Mouse (Mus musculus): ENCODE data around the gene Tmed10.

Tmed10 gene

GRCm38 (mm10) chr12:85374561-85375272, at the start of gene Tmed10:
Tmed10 (minus strand) TSS chr12:85374847.
- POLR2A ChIA-PET, result interaction anchor here in 3 of 4 experiments (0.6 to 4.4 kb wide), 20 partner anchors 13 to 331 kb away, joined by 3 to 17 read pairs (median 3); partner anchors contain the start of gene Fos (in 1 of the 3)
- CTCF ChIA-PET, result interaction anchor here in 2 of 4 experiments (0.5 to 1.0 kb wide), 2 partner anchors 35 to 46 kb away, joined by 3 to 4 read pairs; partner anchors contain the start of gene Nek9 (in 1 of the 2)

GRCm38 (mm10) chr12:85423236-85423635, 48.6 kb upstream of the Tmed10 start:
- ChIA-PET CTCF (interaction anchor here in 2 of 4 experiments (0.6 to 1.3 kb wide), 4 partner anchors 11 to 118 kb away, joined by 3 to 4 read pairs (median 3); partner anchors contain the start of gene Nek9 (in 1 of the 2)), POLR2A (interaction anchor here in 2 of 4 experiments (0.6 to 2.1 kb wide), 6 partner anchors 14 to 63 kb away, joined by 3 to 15 read pairs (median 4); partner anchors contain the start of gene Fos (in 1 of the 2))

DNA sequence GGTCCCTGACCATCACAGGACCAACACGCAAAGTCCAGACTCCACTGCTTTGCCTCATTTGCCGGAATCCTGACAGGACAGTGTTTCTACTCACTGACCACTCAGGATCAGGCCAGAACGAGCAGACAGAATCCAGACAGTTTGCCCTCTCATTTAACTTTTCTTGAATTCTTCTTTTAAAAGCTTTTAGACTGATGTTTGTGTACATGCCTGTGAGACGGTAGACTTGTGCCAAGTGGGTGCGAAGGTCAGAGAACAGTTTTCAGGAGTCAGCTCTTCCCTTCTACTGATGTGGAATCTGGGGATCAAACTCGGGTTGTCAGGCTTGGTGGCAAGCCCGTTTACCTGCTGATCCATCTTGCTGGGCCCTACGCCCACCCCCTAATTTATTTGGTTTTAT, 47.9 kb upstream of the Tmed10 start:
- POLR2A ChIA-PET, result interaction anchor here in 2 of 4 experiments (0.6 to 2.1 kb wide), 3 partner anchors 34 to 52 kb away, joined by 3 to 15 read pairs (median 3); partner anchors contain the start of gene Fos (in 1 of the 2)
- CTCF ChIA-PET, result interaction anchor here in 1 of 4 experiments (1.0 kb wide), 1 partner anchor 12 kb away, joined by 3 read pairs; no protein-coding TSS in a partner anchor

DNA sequence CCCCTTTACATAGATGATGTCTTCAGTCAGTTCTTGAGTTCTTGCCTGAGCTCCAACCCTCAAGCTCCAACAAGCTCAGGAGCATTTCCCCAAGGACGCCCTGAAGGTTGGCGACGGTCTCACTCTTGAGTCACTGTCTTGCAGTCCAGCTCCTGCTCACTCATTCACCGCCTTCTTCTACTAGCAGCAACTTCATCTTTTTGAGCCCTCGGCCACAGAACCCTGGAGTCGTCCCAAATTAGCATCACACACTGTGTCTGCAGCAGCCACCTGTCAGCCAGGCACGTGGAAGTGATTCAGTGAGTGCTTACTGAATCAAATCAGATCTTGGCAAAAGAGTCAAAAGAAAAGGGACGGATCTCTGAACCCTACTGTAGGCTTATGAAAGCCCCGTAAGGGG, 46.3 kb upstream of the Tmed10 start:
- ChIA-PET CTCF (interaction anchor here in 2 of 4 experiments (0.7 kb wide), 2 partner anchors 46 to 445 kb away, joined by 4 to 9 read pairs; partner anchors contain the start of gene Tmed10 (in 1 of the 2)), POLR2A (interaction anchor here in 2 of 4 experiments (0.7 to 3.2 kb wide), 3 partner anchors 9 to 24 kb away, joined by 3 to 9 read pairs (median 4); no protein-coding TSS in a partner anchor)

GRCm38 (mm10) chr12:85417845-85418244, 43.2 kb upstream of the Tmed10 start:
- CTCF ChIA-PET, result interaction anchor here in 1 of 4 experiments (0.6 kb wide), 1 partner anchor 37 kb away, joined by 5 read pairs; no protein-coding TSS in a partner anchor
- POLR2A ChIA-PET, result interaction anchor here in 2 of 4 experiments (1.0 to 2.0 kb wide), 7 partner anchors 8 to 130 kb away, joined by 3 to 5 read pairs (median 3); partner anchors contain the start of genes Acyp1 (in 1 of the 2) and Zc2hc1c (in 1 of the 2)

- CTCF ChIA-PET, result no interaction called here
- POLR2A ChIA-PET, result interaction anchor here in 3 of 4 experiments (0.8 to 2.0 kb wide), 7 partner anchors 9 to 77 kb away, joined by 3 to 11 read pairs (median 4); partner anchors contain the start of genes Fos (in 2 of the 3) and Nek9 (in 1 of the 3)
Measured at GRCm38 (mm10) chr12:85416298-85416697, 41.7 kb upstream of the Tmed10 start.

- ChIA-PET POLR2A (interaction anchor here in 3 of 4 experiments (0.9 to 2.0 kb wide), 7 partner anchors 10 to 77 kb away, joined by 3 to 11 read pairs (median 4); partner anchors contain the start of genes Fos (in 2 of the 3) and Nek9 (in 1 of the 3)), CTCF (no interaction called here)
Measured at GRCm38 (mm10) chr12:85415876-85416275, 41.2 kb upstream of the Tmed10 start.

DNA sequence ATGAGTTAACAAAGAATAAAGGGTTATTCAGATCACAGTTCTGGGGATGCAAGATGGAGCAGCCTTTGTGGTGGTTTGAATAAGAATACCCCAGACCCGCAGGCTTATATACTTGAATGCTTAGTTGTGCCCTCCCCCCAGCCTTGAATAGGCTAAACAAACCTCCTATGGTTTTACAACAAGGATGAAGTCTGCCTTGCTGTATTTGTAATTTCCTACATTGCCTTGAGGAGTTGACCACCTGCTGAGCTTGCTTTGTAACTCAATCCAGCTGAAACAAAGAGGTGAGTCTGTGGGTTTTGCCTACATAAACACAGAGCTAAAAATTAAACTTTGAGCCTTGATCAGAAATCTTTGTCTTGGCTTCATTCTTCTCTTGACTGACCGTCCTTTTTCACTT, 36.5 kb upstream of the Tmed10 start:
- CTCF ChIA-PET, result no interaction called here
- POLR2A ChIA-PET, result interaction anchor here in 3 of 4 experiments (0.6 to 3.4 kb wide), 6 partner anchors 14 to 1137 kb away, joined by 3 to 11 read pairs (median 3); partner anchors contain the start of gene Tmed10 (in 1 of the 3)

- ChIA-PET POLR2A (interaction anchor here in 3 of 4 experiments (0.7 to 3.5 kb wide), 9 partner anchors 10 to 94 kb away, joined by 3 to 18 read pairs (median 4); partner anchors contain the start of genes Fos (in 1 of the 3) and Nek9 (in 1 of the 3)), CTCF (interaction anchor here in 2 of 4 experiments (0.6 to 0.7 kb wide), 3 partner anchors 94 to 1237 kb away, joined by 4 to 5 read pairs (median 4); no protein-coding TSS in a partner anchor)
Measured at GRCm38 (mm10) chr12:85397960-85398272, 23.3 kb upstream of the Tmed10 start.

DNA sequence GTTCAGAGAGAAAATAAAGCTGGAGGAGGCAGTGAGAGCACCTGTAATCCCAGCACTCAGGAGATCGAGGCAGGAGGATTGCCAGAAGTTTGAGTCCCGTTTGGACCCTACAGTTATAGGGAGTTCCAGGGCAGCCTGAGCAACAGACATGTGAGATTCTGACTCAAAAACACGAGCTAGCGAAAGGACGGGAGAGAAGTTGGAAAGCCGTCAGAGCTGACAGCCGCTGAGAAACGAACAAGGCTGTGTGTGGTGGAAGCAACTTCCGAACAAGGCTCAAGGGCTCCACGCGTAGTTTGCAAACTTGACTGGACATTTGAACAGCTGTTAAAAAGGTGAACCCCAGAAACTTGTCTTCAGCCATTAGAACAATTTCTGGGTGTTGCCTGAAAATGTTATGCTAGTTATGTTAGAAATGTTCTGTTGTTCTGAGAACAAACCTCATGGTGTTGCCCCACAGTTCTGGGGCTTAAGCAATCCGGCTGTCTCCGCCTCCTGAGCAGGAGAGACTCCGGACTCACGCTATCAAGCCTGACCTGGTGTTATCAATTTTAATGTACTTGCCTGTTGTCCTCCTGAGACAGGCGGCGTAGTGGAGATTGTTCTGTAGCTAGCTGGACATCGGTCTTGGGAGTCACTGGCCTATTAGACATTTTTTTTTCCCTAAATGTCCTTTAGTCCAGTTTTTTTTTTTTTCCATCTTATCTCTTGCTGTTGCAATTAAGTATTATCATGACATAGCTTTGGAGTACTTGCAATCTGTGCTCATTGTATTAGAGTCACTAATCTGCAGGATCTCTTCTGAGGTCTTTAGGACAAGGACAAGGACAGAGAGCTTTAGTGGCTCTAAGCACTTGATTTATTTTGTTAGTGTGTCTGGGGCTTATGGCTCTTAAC, 22.7 kb upstream of the Tmed10 start:
- ChIA-PET POLR2A (interaction anchor here in 3 of 4 experiments (0.6 to 3.5 kb wide), 19 partner anchors 9 to 1044 kb away, joined by 3 to 18 read pairs (median 4); partner anchors contain the start of genes Nek9 (in 2 of the 3) and Fos (in 1 of the 3)), CTCF (interaction anchor here in 2 of 4 experiments (0.6 to 0.7 kb wide), 3 partner anchors 95 to 1236 kb away, joined by 4 to 5 read pairs (median 4); no protein-coding TSS in a partner anchor)

DNA sequence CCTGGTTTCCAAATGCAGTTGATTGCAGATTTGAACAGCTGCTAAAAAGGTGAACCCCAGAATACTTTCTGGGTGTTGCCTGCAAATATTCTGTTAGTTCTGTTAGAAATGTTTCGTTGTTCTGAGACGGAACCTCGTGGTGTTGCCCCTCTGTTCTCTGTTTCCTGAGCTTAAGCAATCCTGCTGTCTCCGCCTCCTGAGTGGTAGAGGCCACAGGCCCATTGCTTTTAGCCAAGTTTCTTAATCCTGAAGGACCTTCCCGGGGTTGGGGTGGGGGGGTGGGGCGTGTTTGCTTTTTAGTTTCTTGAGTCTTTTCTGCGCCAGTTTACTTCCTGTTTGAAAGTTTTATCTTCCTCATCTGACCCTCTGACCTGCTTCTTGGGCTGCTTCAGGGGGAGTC, 19.3 kb upstream of the Tmed10 start:
- POLR2A ChIA-PET, result interaction anchor here in 3 of 4 experiments (0.6 to 1.8 kb wide), 12 partner anchors 21 to 92 kb away, joined by 3 to 8 read pairs (median 4); partner anchors contain the start of gene Fos (in 1 of the 3)
- CTCF ChIA-PET, result interaction anchor here in 2 of 4 experiments (0.7 to 1.2 kb wide), 2 partner anchors 13 to 102 kb away, joined by 3 to 4 read pairs; no protein-coding TSS in a partner anchor

DNA sequence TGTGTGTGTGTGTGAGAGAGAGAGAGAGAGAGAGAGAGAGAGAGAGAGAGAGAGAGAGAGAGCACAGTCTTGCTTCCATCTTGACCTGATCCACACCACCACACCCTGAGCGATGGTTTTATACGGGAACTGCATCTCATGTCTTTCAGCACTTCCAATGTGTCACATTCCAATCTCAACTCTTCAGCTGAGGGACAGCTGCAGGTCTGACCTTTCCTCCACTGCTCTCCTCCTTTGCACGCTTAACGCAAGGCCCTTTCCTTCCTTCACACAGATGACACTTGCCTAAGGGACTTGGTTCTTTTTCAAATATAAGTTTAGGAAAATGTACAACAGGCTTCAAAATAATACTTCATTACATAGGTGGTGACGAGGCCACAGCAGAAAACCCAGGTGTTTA, 18.9 kb upstream of the Tmed10 start:
- CTCF ChIA-PET, result interaction anchor here in 2 of 4 experiments (0.7 to 1.2 kb wide), 2 partner anchors 12 to 103 kb away, joined by 3 to 4 read pairs; no protein-coding TSS in a partner anchor
- POLR2A ChIA-PET, result interaction anchor here in 3 of 4 experiments (0.6 to 1.8 kb wide), 7 partner anchors 21 to 92 kb away, joined by 3 to 8 read pairs (median 5); partner anchors contain the start of gene Fos (in 1 of the 3)

GRCm38 (mm10) chr12:85391148-85391547, 16.5 kb upstream of the Tmed10 start:
- POLR2A ChIA-PET, result interaction anchor here in 1 of 4 experiments (1.5 kb wide), 1 partner anchor 82 kb away, joined by 4 read pairs; the partner anchor contains the start of gene Fos
- CTCF ChIA-PET, result interaction anchor here in 1 of 4 experiments (1.2 kb wide), 1 partner anchor 85 kb away, joined by 3 read pairs; no protein-coding TSS in a partner anchor

DNA sequence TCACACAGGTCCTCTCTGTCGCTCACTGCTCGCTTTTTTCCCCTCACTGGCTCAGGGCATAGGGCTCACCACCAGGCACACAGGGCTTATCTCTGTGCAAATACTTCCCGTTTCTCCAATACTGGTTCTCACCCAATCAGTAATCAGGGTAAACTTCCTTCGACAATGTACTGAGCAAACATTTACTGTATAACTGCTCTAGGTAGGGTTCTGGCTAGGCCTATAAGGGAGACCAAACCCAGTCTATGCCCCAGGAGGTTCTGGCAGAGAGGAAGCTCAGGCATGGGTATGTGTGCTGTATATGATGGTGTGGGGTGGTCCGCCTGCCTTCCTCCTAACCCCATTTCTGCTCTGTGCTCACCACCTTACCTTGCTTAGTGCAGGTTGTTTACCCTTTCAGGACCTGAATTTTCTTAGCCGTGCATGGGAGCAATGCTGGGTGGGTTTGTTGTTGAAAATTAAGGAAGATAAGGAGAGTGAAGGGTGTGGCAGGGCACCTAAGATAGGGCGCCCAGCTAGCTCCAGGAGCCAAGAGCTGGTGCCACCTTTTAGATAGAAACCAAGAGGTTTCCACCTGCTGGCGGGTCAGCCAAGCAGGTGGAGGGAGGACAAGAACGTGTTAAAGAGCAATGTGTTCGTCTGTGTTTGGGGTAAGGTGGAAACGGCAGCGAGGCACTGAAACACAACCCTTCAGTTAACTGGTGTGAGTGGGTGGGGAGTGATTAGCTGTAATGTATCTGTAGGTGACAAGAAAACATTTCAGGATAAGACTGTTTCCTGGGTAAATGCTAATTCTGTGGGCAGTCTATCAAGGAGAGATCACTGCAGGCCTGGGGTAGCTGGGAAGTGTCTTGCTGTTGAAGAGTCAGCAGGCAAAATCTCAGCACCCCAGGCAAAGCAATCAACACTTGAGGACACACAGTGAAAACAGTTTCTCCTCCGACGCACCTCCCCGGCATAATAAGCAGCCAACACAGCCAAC, 14.8 kb upstream of the Tmed10 start:
- ChIA-PET CTCF (interaction anchor here in 2 of 4 experiments (0.5 to 1.5 kb wide), 3 partner anchors 7 to 303 kb away, joined by 3 to 4 read pairs (median 3); no protein-coding TSS in a partner anchor), POLR2A (interaction anchor here in 3 of 4 experiments (0.7 to 1.4 kb wide), 6 partner anchors 10 to 86 kb away, joined by 3 read pairs; no protein-coding TSS in a partner anchor)

- POLR2A ChIA-PET, result interaction anchor here in 3 of 4 experiments (0.6 to 2.2 kb wide), 25 partner anchors 11 to 258 kb away, joined by 3 to 13 read pairs (median 3); partner anchors contain the start of gene Fos (in 3 of the 3)
- CTCF ChIA-PET, result interaction anchor here in 2 of 4 experiments (0.6 to 1.1 kb wide), 5 partner anchors 45 to 240 kb away, joined by 3 to 6 read pairs (median 5); no protein-coding TSS in a partner anchor
Measured at GRCm38 (mm10) chr12:85385995-85386375, 11.3 kb upstream of the Tmed10 start.
